Mouse (Mus musculus) neural tube, embryonic 10.5 days (tissue): Measurements from ENCODE around the gene Dnajc12.
"Not testable (repeated sequence)": the region's sequence is repeated elsewhere in the genome, so short reads cannot be mapped to it uniquely, and the experiment has no call there.

Experiments used
- DNase-seq: peaks from one replicate; pipeline ENCODE4 v3.0.0-alpha.2; 2017; ENCODE audit warnings: low spot score; ENCODE audit errors: extremely low spot score

The Dnajc12 gene

GRCm38 (mm10) chr10:63382372-63383279 lies at the start of gene Dnajc12:
Gene Dnajc12 (plus strand): TSS chr10:63382443.
- peak; percentile 79 for DNase-seq

GRCm38 (mm10) chr10:63336901-63337300 lies 45.3 kb upstream of the Dnajc12 start:
- no peak for DNase-seq

GRCm38 (mm10) chr10:63337326-63337725 lies 44.9 kb upstream of the Dnajc12 start:
- no peak for DNase-seq

GRCm38 (mm10) chr10:63337951-63338836 lies 44.0 kb upstream of the Dnajc12 start:
- peak; percentile 69 for DNase-seq

- DNase-seq = peak; percentile 93
Observed at GRCm38 (mm10) chr10:63338914-63339643, 43.2 kb upstream of the Dnajc12 start.

GRCm38 (mm10) chr10:63341351-63341750 lies 40.9 kb upstream of the Dnajc12 start:
- no peak for DNase-seq

- no peak for DNase-seq
Observed at GRCm38 (mm10) chr10:63344751-63345150, 37.5 kb upstream of the Dnajc12 start.

GRCm38 (mm10) chr10:63348291-63348690 lies 34.0 kb upstream of the Dnajc12 start:
- DNase-seq = no peak

GRCm38 (mm10) chr10:63350666-63351065 lies 31.6 kb upstream of the Dnajc12 start:
- no peak for DNase-seq

GRCm38 (mm10) chr10:63351099-63351498 lies 31.1 kb upstream of the Dnajc12 start:
- DNase-seq = not testable (repeated sequence)

- no peak for DNase-seq
Observed at GRCm38 (mm10) chr10:63352111-63352510, 30.1 kb upstream of the Dnajc12 start.

GRCm38 (mm10) chr10:63360502-63360901 lies 21.7 kb upstream of the Dnajc12 start:
- DNase-seq = no peak

- no peak for DNase-seq
Observed at GRCm38 (mm10) chr10:63365918-63366455, 16.3 kb upstream of the Dnajc12 start.

GRCm38 (mm10) chr10:63367386-63367785 lies 14.9 kb upstream of the Dnajc12 start:
- DNase-seq = no peak

GRCm38 (mm10) chr10:63368041-63368440 lies 14.2 kb upstream of the Dnajc12 start:
- DNase-seq = no peak

- DNase-seq = no peak
Observed at GRCm38 (mm10) chr10:63376303-63376702, 5.9 kb upstream of the Dnajc12 start.

GRCm38 (mm10) chr10:63377468-63377867 lies 4.8 kb upstream of the Dnajc12 start:
- DNase-seq = peak; percentile 56

- no peak for DNase-seq
Observed at GRCm38 (mm10) chr10:63378948-63379680, 3.1 kb upstream of the Dnajc12 start.

GRCm38 (mm10) chr10:63381498-63382280 lies 554 bp upstream of the Dnajc12 start, which contains the start of gene Sirt1:
Gene Sirt1 (minus strand): TSS chr10:63381704.
- peak; percentile 24 for DNase-seq
